Mouse (Mus musculus): ENCODE results near the gene Gpr153. TPM values are rescaled to one million over a fixed set of nuclear protein-coding genes. Genes with fewer than 3 reads are reported as not detected.

Gpr153 gene
- 0.18 and 0.36 TPM in 2 replicates for polyA plus RNA-seq (2012; ENCODE audit: low replicate concordance)

DNA sequence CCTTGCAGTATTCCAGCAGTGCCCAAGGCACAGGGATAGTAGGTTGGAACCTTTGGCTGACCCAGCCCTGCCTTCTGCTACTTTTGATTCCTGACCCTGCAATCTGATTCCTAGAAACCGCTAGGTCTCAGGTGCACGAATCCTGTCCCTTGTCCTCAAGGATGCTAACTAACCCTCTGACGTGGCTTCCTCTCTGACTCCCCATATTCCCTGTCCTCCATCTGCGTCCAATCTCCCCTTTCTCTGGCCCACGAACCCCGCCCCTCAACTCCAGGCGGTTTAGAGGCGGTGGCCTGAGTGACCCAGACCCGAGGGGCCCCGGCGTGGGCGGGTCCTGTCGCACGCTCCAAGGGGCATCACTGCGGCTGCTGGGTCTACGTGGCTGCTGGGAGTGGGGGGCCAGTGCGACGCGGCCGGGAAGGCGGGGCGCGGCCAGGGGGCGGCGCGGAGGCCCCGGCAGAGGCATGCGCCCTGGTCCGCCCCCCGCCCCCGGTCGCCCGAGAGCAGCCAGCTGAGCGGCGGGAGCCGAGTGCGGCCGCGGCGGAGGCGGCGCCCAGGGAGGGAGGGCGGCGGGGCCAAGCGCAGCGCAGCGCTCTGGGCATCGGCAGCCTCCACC, at the start of gene Gpr153:
Gpr153 (plus strand) TSS at position 612 of the 616 bp plus-strand sequence.

GRCm38 (mm10) chr4:152291562-152291961, 17.5 kb downstream of the Gpr153 start, which contains the start of gene Hes3:
Gene Hes3 (minus strand): TSS chr4:152291662.

DNA sequence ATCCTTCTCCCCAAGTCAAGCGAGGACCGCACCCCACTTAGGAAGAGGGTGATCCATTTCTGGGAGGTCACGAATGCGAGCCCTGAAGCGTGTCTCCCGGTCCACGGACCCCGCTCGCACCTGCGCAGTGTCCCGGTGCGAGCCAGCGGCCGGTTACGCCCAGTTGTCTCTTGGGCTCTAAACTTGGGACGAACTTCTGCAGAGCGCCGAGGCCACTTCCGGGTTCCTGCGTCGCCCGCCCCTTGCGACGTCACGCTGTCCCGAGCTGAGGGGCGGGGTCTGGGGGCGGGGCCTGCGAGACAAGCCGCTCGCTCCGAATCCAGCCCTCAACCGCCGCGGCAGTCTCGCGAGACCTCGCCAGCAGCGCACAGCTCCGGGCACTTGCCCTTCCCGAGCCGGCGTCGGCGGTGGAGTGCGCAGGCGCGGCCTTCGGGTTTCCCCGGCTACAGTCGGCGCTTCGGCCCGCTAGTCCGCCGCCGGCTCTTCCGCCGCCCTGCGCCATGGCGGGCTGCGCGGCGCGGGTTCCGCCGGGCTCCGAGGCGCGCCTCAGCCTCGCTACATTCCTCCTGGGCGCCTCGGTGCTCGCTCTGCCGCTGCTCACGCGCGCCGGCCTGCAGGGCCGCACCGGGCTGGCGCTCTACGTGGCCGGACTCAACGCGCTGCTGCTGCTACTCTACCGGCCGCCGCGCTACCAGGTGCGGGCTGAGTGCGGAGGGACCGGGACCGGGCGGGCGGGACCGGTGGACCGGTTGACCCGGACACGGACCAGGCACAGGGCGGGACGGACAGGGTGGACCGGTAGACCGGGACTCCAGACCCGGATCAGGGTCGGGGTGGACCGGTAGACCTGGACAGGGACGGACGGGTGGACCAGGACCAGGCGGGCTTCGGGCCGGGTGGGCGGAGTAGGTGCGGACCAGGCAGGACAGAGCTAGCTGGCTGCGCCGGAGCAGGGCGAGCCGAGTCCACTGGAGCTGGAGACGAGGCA, 23.1 kb downstream of the Gpr153 start, which contains the start of gene Icmt:
Icmt (plus strand) TSS at position 354 of the 988 bp plus-strand sequence.

DNA sequence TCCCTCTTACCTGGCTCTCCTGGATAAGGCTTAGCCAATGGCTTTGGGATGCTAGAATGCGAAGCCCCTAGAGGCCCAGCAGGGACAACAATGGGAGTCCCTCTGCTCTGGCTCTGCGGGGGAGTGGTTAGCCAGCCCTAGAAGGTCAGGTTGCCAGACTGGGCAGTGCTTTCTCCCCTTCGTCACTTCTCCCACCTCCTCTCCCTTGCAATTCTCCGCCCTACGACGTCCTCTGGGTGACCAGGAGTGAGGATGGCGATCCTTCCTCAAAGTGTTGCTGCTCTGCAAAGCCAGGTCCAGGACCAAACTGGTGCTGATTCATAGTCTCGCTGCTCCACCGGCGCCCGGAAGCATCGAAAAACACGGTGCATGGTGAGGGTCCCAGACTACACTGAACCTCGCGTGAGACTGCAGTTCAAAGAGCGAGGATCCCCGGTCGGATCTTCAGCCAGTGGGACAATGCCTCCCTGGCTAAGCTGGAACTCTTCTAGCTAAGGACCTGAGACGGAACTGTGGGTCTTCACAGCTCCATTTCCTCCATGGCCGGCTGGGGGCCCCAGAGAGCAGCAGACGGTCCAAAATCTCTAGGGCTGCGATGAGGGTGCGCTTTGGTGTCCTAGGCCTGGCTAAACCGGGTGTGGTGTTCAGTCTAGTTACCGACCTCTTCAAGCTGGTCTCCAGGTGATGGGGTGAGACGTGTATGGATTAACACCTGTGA, 44.6 kb downstream of the Gpr153 start, which contains the start of gene Rnf207:
Rnf207 (minus strand) TSS at position 477 of the 718 bp plus-strand sequence.

GRCm38 (mm10) chr4:152325574-152326411, 51.8 kb downstream of the Gpr153 start, which contains the start of gene Rpl22:
Gene Rpl22 (plus strand): TSS chr4:152325742.

Other genes with a start within 250 kb of the Gpr153 start
- gene Zbtb48, start 246.6 kb upstream of the Gpr153 start, polyA plus RNA-seq (2012; ENCODE audit: low replicate concordance), result 12.0 and 12.3 TPM in 2 replicates
- gene Tas1r1, start 235.7 kb upstream of the Gpr153 start, polyA plus RNA-seq (2012; ENCODE audit: low replicate concordance), result 0.04 and 0.08 TPM in 2 replicates
- gene Nol9, start 234.9 kb upstream of the Gpr153 start, polyA plus RNA-seq (2012; ENCODE audit: low replicate concordance), result 22.0 and 70.0 TPM in 2 replicates
- 15.3 and 24.9 TPM in 2 replicates for gene Plekhg5, start 201.7 kb upstream of the Gpr153 start, polyA plus RNA-seq (2012; ENCODE audit: low replicate concordance)
- 17.3 and 25.1 TPM in 2 replicates for gene Tnfrsf25, start 158.3 kb upstream of the Gpr153 start, polyA plus RNA-seq (2012; ENCODE audit: low replicate concordance)
- gene Espn, start 121.9 kb upstream of the Gpr153 start, polyA plus RNA-seq (2012; ENCODE audit: low replicate concordance), result 6.3 and 22.6 TPM in 2 replicates
- gene Hes2, start 115.4 kb upstream of the Gpr153 start, polyA plus RNA-seq (2012; ENCODE audit: low replicate concordance), result 0.07 TPM in 1 of 2 replicates, not detected in the other
- 12.2 and 15.4 TPM in 2 replicates for gene Acot7, start 96.1 kb upstream of the Gpr153 start, polyA plus RNA-seq (2012; ENCODE audit: low replicate concordance)
- gene Hes3, start 17.4 kb downstream of the Gpr153 start, polyA plus RNA-seq (2012; ENCODE audit: low replicate concordance), result 0.15 and 0.66 TPM in 2 replicates
- 20.9 and 25.6 TPM in 2 replicates for gene Icmt, start 23.0 kb downstream of the Gpr153 start, polyA plus RNA-seq (2012; ENCODE audit: low replicate concordance)
- gene Rnf207, start 44.8 kb downstream of the Gpr153 start, polyA plus RNA-seq (2012; ENCODE audit: low replicate concordance), result 0.07 TPM in 1 of 2 replicates, not detected in the other
- 30.9 and 117 TPM in 2 replicates for gene Rpl22, start 51.5 kb downstream of the Gpr153 start, polyA plus RNA-seq (2012; ENCODE audit: low replicate concordance)
- 0.03 and 0.20 TPM in 2 replicates for gene Chd5, start 64.4 kb downstream of the Gpr153 start, polyA plus RNA-seq (2012; ENCODE audit: low replicate concordance)
- 1.9 and 2.1 TPM in 2 replicates for gene Nphp4, start 202.5 kb downstream of the Gpr153 start, polyA plus RNA-seq (2012; ENCODE audit: low replicate concordance)
- 96.8 and 117 TPM in 2 replicates for gene Kcnab2, start 203.6 kb downstream of the Gpr153 start, polyA plus RNA-seq (2012; ENCODE audit: low replicate concordance)

Measured in hematopoietic multipotent progenitor cell, adult 10-12 weeks (in vitro differentiated cells).